Mouse (Mus musculus): ENCODE results near the gene Med12l. TPM values are rescaled to one million over a fixed set of nuclear protein-coding genes. Genes with fewer than 3 reads are reported as not detected.

Med12l gene
- total and polyA plus RNA-seq, 3 experiments, result 0.93 to 2.0 (median 1.5) TPM

GRCm38 (mm10) chr3:59278254-59278533 lies 272.6 kb downstream of the Med12l start:
- DNase-seq (ENCODE audit: extremely low read depth), result no peak
- H3K27ac ChIP-seq (ENCODE audit: insufficient read depth, low read depth), result no peak overlapping the region
- H3K4me2 ChIP-seq (ENCODE audit: insufficient read depth, low read depth, poor library complexity, severe bottlenecking), result no peak overlapping the region
- TF ChIP-seq MYC (IDR thresholded peaks at IDR 0.05; ENCODE audit: low read depth, low read length), result no peak
- TF ChIP-seq MXI1 (IDR thresholded peaks at IDR 0.05; ENCODE audit: low read depth, low read length), result no peak
- no peak for TF ChIP-seq ZKSCAN1 (IDR thresholded peaks at IDR 0.05; ENCODE audit: borderline replicate concordance, low read depth, low read length)
- no peak for TF ChIP-seq CHD2 (IDR thresholded peaks at IDR 0.05; ENCODE audit: low read length)
- TF ChIP-seq CHD1 (IDR thresholded peaks at IDR 0.05; ENCODE audit: low read depth, low read length), result no peak
- no peak for TF ChIP-seq CTCF (conservative IDR thresholded peaks at IDR 0.05 in 1 of 2, IDR thresholded peaks at IDR 0.05 in 1 of 2; ENCODE audit: low read depth in 2 of 2, low read length in 2 of 2)
- no peak for TF ChIP-seq USF2 (conservative IDR thresholded peaks at IDR 0.05; ENCODE audit: low read depth, low read length)
- no peak for TF ChIP-seq NRF1 (IDR thresholded peaks at IDR 0.05; ENCODE audit: low read depth, low read length)
- no peak for TF ChIP-seq GABPA (IDR thresholded peaks at IDR 0.05; ENCODE audit: insufficient replicate concordance, low read depth, low read length)
- TF ChIP-seq TBP (conservative IDR thresholded peaks at IDR 0.05; ENCODE audit: low read depth, low read length), result no peak
- TF ChIP-seq ELF1 (IDR thresholded peaks at IDR 0.05; ENCODE audit: low read depth, low read length), result no peak
- TF ChIP-seq TCF12 (IDR thresholded peaks at IDR 0.05; ENCODE audit: low read depth, low read length), result no peak
- TF ChIP-seq PAX5 (IDR thresholded peaks at IDR 0.05; ENCODE audit: low read length), result no peak
- no peak for TF ChIP-seq EP300 (IDR thresholded peaks at IDR 0.05; ENCODE audit: low read length)
- no peak for TF ChIP-seq POLR2AphosphoS2 (IDR thresholded peaks at IDR 0.05; ENCODE audit: low read depth, low read length)
- TF ChIP-seq RAD21 (IDR thresholded peaks at IDR 0.05; ENCODE audit: low read depth, low read length), result no peak
- TF ChIP-seq MAZ (IDR thresholded peaks at IDR 0.05; ENCODE audit: low read depth, low read length), result no peak
- TF ChIP-seq MAX (IDR thresholded peaks at IDR 0.05; ENCODE audit: low read length), result no peak
- TF ChIP-seq ZC3H11A (IDR thresholded peaks at IDR 0.05; ENCODE audit: low read depth, low read length), result no peak
- no peak for TF ChIP-seq UBTF (IDR thresholded peaks at IDR 0.05; ENCODE audit: low read depth, low read length)
- H3K9me3 ChIP-seq (replicated peaks; ENCODE audit: low read length), result no peaks in the 10 kb centered on the region
- no peaks in the 10 kb centered on the region for H3K27me3 ChIP-seq (replicated peaks)
- in situ Hi-C loops (cut with MboI; ENCODE audit: low pct_ligation_motif_present, low pct_unique_long_range_greater_than_20kb, low sequenced_read_pairs) (no loop called here), dilution Hi-C loops (cut with MboI; ENCODE audit: extremely low pct_ligation_motif_present, extremely low pct_unique_long_range_greater_than_20kb, low sequenced_read_pairs) (no loop called here)
- no peak overlapping the region for H3K9ac ChIP-seq (ENCODE audit: insufficient read depth, low read depth)
- no peak overlapping the region for H3K4me3 ChIP-seq (replicated peaks in 1 of 3; ENCODE audit: low read depth in 2 of 3, low read length in 2 of 3, poor library complexity in 1 of 3)
- H3K36me3 ChIP-seq (replicated peaks in 1 of 2; ENCODE audit: control insufficient read depth in 1 of 2, insufficient read depth in 1 of 2, low read length in 1 of 2), result peaks cover 0 to 3% of the 10 kb centered on the region in 2 experiments
- no peaks in the 10 kb centered on the region for H3K4me1 ChIP-seq (ENCODE audit: control insufficient read depth in 1 of 2, insufficient read depth in 2 of 2)
- no peaks in the 10 kb centered on the region for H3K79me2 ChIP-seq (replicated peaks; ENCODE audit: control insufficient read depth, extremely low read depth, insufficient read depth, poor library complexity, severe bottlenecking)

- Histone ChIP-seq H3K36me3 (replicated peaks in 1 of 2; ENCODE audit: control insufficient read depth in 1 of 2, insufficient read depth in 1 of 2, low read length in 1 of 2) (peaks cover 0 to 3% of the 10 kb centered on the region in 2 experiments), H3K27ac (ENCODE audit: insufficient read depth, low read depth) (no peak overlapping the region), H3K27me3 (replicated peaks) (no peaks in the 10 kb centered on the region), H3K9ac (ENCODE audit: insufficient read depth, low read depth) (no peak overlapping the region), H3K4me3 (replicated peaks in 1 of 3; ENCODE audit: low read depth in 2 of 3, low read length in 2 of 3, poor library complexity in 1 of 3) (no peak overlapping the region), H3K4me2 (ENCODE audit: insufficient read depth, low read depth, poor library complexity, severe bottlenecking) (no peak overlapping the region), H3K9me3 (replicated peaks; ENCODE audit: low read length) (no peaks in the 10 kb centered on the region), H3K4me1 (ENCODE audit: control insufficient read depth in 1 of 2, insufficient read depth in 2 of 2) (no peaks in the 10 kb centered on the region), H3K79me2 (replicated peaks; ENCODE audit: control insufficient read depth, extremely low read depth, insufficient read depth, poor library complexity, severe bottlenecking) (no peaks in the 10 kb centered on the region)
- in situ Hi-C loops (cut with MboI; ENCODE audit: low pct_ligation_motif_present, low pct_unique_long_range_greater_than_20kb, low sequenced_read_pairs), result no loop called here
- DNase-seq (ENCODE audit: extremely low read depth), result no peak
- dilution Hi-C loops (cut with MboI; ENCODE audit: extremely low pct_ligation_motif_present, extremely low pct_unique_long_range_greater_than_20kb, low sequenced_read_pairs), result no loop called here
- no peak for TF ChIP-seq TBP (conservative IDR thresholded peaks at IDR 0.05; ENCODE audit: low read depth, low read length)
- TF ChIP-seq USF2 (conservative IDR thresholded peaks at IDR 0.05; ENCODE audit: low read depth, low read length), result no peak
- TF ChIP-seq EP300 (IDR thresholded peaks at IDR 0.05; ENCODE audit: low read length), result no peak
- no peak for TF ChIP-seq ZNF384 (IDR thresholded peaks at IDR 0.05; ENCODE audit: low read depth, low read length)
- no peak for TF ChIP-seq RAD21 (IDR thresholded peaks at IDR 0.05; ENCODE audit: low read depth, low read length)
- no peak for TF ChIP-seq ELF1 (IDR thresholded peaks at IDR 0.05; ENCODE audit: low read depth, low read length)
- no peak for TF ChIP-seq ZKSCAN1 (IDR thresholded peaks at IDR 0.05; ENCODE audit: borderline replicate concordance, low read depth, low read length)
- no peak for TF ChIP-seq IRF4 (IDR thresholded peaks at IDR 0.05; ENCODE audit: low read depth, low read length)
- no peak for TF ChIP-seq GABPA (IDR thresholded peaks at IDR 0.05; ENCODE audit: insufficient replicate concordance, low read depth, low read length)
- no peak for TF ChIP-seq JUND (conservative IDR thresholded peaks at IDR 0.05; ENCODE audit: low read depth, low read length)
- TF ChIP-seq POLR2AphosphoS2 (IDR thresholded peaks at IDR 0.05; ENCODE audit: low read depth, low read length), result no peak
- no peak for TF ChIP-seq NELFE (IDR thresholded peaks at IDR 0.05; ENCODE audit: low read depth, low read length)
- no peak for TF ChIP-seq MYC (IDR thresholded peaks at IDR 0.05; ENCODE audit: low read depth, low read length)
- no peak for TF ChIP-seq CHD2 (IDR thresholded peaks at IDR 0.05; ENCODE audit: low read length)
- no peak for TF ChIP-seq MAZ (IDR thresholded peaks at IDR 0.05; ENCODE audit: low read depth, low read length)
- no peak for TF ChIP-seq MXI1 (IDR thresholded peaks at IDR 0.05; ENCODE audit: low read depth, low read length)
- TF ChIP-seq TCF12 (IDR thresholded peaks at IDR 0.05; ENCODE audit: low read depth, low read length), result no peak
- TF ChIP-seq SMC3 (IDR thresholded peaks at IDR 0.05; ENCODE audit: low read depth, low read length), result no peak
These were observed 273.0 kb downstream of the Med12l start for GRCm38 (mm10) chr3:59278620-59279019.
